1 mouse cellular context compared by ENCODE assay signal in the genomic region with DNA sequence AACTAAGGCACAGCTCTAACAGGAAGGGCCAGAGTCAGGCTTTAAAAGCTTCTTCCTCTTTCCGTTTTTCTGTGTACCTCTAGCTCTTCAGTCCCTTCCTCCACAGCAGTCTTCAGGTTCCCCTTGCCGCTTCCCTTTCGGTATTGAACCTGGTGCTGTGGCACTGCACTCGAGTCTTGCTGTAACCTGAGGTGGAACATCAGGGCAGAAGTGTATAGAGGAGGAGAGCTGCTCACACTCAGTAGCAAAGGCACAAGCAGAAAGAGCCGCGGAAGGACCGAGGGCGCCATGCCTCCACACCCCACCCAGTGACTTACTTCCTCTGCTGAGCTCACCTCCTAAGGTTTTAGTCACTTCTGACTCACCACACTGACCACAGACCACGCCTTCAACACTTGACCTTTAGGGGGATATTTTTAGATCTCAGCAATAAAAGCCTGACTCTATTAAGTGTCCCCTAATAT.
TF ChIP-seq lines count a peak whose summit lies in the region.

A gene (minus strand): TSS at position 321 of the 464 bp plus-strand sequence.

TF ChIP-seq in CH12.LX, 34 proteins besides CTCF, POLR2A, EP300 and RAD21 (continued from another document):
- TF ChIP-seq TBP (conservative IDR thresholded peaks at IDR 0.05; ENCODE audit: low read depth, low read length) (peak; percentile 93), MAZ (IDR thresholded peaks at IDR 0.05; ENCODE audit: low read depth, low read length) (peak; percentile 74; the same call in 1 of the 2 replicates), JUN (IDR thresholded peaks at IDR 0.05; ENCODE audit: insufficient read depth, low read depth, low read length) (peak; percentile 84), MAX (IDR thresholded peaks at IDR 0.05; ENCODE audit: low read length) (peak; percentile 62), CHD1 (IDR thresholded peaks at IDR 0.05; ENCODE audit: low read depth, low read length) (no peak), MEF2A (IDR thresholded peaks at IDR 0.05; ENCODE audit: borderline replicate concordance, low read depth, low read length) (peak; percentile 94), USF1 (IDR thresholded peaks at IDR 0.05; ENCODE audit: low read depth, low read length) (no peak), E2F4 (IDR thresholded peaks at IDR 0.05; ENCODE audit: insufficient replicate concordance, low read depth, low read length) (0 out of 2 replicates have a peak, but pooled peaks have one; percentile 66), ZNF384 (IDR thresholded peaks at IDR 0.05; ENCODE audit: low read depth, low read length) (no peak), NRF1 (IDR thresholded peaks at IDR 0.05; ENCODE audit: low read depth, low read length) (peak; percentile 42; the same call in 1 of the 2 replicates), MXI1 (IDR thresholded peaks at IDR 0.05; ENCODE audit: low read depth, low read length) (peak; percentile 81), BHLHE40 (IDR thresholded peaks at IDR 0.05; ENCODE audit: low read depth, low read length) (peak; percentile 76), MYC (IDR thresholded peaks at IDR 0.05; ENCODE audit: low read depth, low read length) (peak; percentile 86), SMC3 (IDR thresholded peaks at IDR 0.05; ENCODE audit: low read depth, low read length) (no peak; the same call in 1 of the 2 replicates), PAX5 (IDR thresholded peaks at IDR 0.05; ENCODE audit: low read length) (no peak)
TF ChIP-seq in CH12.LX: peak in this region for 23.
